Mouse (Mus musculus) left cerebral cortex, adult 8-10 months (tissue): Measurements from ENCODE around the gene Nop10. TPM values are rescaled to one million over a fixed set of nuclear protein-coding genes. Genes with fewer than 3 reads are reported as not detected.
A peak's percentile ranks its signal among the peaks of the same experiment; 100 is the strongest.
"Not testable (repeated sequence)": the region's sequence is repeated elsewhere in the genome, so short reads cannot be mapped to it uniquely, and the experiment has no call there.

ENCODE experiments used
- DNase-seq, 2 experiments: peaks; one replicate each; pipeline ENCODE4 v3.0.0; 2022; ENCODE audit warnings: low spot score in 2 of 2
- total RNA-seq, 4 experiments: library from RNA; stranded (reverse); gene quantifications; 2 replicates each; pipeline ENCODE4 v1.2.4; 2022

Gene Nop10
- total RNA-seq, 4 experiments from 2014 or later = 49.0 to 56.9 (median 52.8) TPM

DNA sequence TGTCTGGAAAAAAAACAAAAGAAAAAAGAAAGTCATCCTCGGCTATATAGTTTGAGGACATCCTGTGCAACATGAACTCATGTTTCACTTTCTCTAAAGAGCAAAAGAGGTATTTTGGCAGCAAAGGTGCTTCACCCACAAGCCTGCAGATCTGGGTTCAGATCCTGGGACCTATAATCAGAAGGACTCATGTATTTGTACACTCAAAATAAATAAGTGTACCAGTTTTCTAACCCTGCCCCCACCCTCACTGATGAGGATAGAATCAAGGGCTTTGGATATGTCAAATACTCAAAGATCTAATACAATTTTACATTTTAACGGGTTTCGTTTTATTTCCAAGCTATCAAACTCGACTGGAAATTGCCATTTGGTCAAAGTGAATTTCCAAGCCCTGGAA is 2.6 kb downstream of the Nop10 start:
- no peak for DNase-seq

DNA sequence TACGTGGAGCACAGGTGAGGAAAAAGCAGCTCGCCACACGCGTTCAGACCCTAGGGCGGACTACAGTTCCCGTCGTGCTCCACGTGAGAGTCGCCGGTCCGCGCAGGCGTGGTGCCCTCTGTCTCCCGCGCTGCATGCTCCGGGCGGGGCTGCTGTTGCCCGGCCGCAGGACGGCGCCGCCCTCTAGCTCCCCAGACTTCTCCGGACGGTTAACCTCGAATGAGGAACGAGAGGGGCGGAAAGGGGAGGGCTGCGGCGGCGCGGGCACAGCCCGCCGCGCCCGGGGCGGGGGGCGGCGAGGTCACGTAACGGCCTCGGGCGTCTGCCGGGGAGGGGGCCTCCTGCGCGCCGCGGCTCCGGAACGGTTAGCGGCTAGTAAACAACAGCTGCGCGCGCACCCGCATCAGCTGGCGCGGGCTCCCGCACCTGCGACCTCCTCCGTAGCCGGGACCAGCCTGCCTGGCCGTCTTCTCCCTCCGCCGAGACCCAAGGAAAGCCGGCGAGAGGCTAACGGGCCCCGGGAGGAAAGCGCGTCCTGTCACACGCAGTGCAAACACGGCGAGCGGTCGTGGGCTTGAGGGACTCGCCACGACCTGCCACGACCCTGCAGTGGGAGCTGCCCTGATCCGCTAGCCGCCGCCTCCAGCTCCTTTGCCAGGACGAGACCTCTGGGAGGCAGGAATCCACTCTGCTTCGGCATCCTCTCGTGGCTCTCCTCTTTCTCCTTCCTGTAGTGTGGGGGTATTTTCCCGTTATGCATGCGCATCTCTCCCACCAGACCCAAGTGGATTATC is 3.9 kb downstream of the Nop10 start, which contains the start of gene Slc12a6:
Gene Slc12a6, plus strand, starts transcription at position 378 of the 794 bp plus-strand sequence.
- peak; percentile 79 to 88 for DNase-seq

DNA sequence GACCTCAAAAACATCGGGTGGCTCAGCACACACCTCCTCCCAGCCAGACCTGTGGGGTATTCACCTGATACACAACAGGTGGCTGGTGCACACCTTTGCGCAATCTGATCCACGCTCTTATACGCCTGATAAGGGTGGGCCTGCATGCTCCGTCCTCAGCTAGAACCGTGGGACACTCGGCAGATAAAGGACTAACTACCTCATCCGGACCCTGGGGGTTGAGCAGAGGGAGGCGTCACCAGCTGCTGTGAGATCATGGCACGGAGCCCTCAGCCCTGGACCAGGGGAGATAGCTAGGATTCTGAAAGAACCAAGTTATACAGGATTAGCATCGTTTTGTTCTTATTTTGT is 4.5 kb downstream of the Nop10 start, which contains the start of gene Gm21985:
Gene Gm21985, plus strand, starts transcription at position 73 of the 351 bp plus-strand sequence.
- no peak for DNase-seq

DNA sequence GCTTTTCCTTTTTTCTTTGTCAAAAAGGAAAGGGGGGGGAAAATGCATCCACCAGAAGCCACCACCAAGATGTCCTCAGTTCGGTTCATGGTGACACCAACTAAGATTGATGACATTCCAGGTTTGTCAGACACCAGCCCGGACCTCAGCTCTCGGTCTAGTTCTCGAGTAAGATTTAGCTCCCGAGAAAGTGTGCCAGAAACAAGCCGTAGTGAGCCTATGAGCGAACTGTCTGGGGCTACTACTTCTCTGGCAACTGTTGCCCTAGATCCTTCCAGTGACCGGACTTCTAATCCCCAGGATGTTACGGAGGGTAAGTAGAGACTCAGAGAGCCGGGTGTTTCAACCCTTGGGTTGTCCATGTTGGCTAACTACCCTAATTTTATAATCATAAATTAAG is 5.1 kb downstream of the Nop10 start:
- DNase-seq = no peak

DNA sequence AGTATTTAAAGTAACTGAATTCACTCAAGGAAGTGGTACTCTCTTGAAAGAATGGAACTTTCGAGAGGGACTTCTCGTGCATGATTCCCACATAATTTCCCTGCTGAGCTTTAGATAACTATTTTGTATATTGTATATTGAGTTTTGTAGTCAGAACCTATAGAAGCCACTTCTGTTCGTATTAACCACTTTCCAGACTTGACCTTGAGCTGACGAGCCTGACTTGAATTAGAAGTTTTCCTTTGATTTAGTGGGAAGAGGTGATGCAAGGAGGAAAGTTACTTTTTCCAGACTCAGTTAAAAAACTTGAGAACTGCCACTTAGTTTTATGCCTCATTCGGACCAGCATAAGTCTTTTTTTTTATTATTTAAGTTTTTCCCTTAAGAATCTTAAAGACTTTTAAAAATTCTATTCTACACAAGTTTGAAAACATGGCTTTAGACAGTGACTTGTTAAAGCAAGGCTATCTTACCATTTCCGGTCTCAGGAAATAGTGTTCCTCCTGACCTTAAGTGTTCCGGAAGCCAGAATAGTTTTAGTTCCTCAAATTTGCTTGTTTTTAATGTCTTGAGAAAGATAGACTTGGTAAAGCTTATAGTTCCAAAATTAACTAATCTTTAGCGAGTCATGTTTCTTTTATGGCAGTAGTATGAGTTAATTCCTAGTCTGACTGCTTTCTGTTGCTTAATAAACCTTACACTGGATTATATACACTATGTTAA is 6.0 kb downstream of the Nop10 start:
- DNase-seq = no peak

DNA sequence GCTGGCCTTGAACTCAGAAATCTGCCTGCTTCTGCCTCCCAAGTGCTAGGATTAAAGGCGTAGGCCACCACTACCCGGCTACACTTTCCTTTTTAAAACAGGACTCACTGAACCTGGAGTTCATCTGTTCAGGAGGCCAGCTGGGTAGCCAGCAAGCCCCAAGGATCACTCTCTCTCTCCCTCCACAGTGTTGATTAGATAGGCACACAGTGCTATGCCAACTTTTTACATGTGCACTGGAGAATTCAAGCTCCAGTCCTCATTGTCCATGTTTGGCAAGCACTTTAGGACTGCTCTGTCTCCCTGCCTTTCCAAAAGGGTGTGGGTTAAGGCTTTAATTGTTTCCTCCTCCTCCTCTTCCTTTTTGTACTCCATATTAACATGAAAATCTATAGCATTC is 8.3 kb downstream of the Nop10 start:
- DNase-seq = no peak

DNA sequence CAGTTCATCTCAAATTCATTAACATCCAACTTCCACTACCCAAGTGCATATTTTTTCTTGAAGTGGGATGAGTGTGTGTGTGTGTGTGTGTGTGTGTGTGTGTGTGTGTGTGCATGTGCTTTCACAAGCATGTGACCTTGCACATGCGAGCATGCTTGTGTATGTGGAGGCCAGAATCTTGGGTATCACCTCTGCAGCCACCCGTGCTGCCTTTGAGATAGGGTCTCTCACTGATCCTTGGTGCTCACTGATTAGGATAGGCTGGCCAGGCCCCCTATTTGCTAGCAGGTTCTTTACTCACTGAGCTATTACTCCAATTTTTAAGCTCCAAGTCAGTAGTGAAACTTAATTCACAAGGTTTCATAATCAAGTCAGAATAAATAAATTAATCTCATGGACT is 11.2 kb downstream of the Nop10 start:
- no peak for DNase-seq

DNA sequence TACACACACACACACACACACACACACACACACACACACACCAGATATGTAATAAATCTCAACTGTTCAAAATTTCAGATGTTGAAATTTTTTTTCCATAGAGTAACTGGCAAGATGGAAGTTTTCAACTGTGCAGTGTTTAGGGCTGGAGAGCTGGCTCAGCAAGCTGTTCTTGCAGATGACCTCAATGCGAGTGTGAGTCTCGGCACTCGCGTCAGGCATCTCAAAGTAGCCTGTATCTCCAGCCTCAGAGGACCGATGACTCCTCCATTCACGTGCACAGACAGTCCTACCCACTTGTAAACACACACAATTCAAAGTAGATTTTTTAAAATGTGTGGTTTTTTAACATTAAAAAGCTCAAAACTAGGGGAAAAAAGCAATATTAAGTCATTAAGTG is 11.7 kb downstream of the Nop10 start:
- no peak for DNase-seq

DNA sequence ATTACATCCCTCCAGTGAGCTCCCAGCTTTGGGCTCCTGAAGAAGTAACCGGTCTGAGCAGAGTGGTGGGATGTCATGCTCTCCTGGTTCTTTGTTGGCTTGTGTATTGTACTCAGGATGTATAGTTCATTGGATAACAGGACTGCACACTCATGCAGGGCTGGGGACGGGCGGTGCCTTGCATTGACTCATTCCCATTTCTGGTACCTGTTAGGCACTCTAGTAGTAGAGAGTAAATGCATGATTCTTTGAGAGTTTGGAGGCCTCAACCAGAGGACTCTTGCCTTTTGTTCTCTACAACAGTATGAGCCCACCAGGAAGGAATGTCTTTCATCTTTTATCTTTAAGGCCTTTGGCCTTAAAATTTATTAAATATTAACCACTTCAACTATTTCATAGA is 15.1 kb downstream of the Nop10 start:
- DNase-seq = no peak

DNA sequence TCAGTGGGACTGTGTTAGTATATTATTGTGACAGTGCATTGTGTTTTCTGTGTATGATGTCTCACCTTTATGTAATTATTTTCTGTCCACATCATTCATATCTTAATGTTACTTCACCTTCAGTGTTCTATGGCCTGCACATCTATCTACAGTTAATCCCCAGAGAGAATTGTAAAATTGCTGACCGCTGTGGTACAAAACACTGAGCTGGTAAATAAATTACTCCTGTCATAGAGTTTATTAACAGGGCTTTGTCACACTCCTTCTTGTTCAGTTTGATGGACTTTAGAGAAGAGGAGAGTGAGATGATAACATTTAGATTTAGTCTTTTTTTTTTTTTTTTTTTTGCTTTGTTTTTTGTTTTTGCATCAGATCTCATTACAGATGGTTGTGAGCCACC is 21.1 kb downstream of the Nop10 start:
- no peak for DNase-seq

DNA sequence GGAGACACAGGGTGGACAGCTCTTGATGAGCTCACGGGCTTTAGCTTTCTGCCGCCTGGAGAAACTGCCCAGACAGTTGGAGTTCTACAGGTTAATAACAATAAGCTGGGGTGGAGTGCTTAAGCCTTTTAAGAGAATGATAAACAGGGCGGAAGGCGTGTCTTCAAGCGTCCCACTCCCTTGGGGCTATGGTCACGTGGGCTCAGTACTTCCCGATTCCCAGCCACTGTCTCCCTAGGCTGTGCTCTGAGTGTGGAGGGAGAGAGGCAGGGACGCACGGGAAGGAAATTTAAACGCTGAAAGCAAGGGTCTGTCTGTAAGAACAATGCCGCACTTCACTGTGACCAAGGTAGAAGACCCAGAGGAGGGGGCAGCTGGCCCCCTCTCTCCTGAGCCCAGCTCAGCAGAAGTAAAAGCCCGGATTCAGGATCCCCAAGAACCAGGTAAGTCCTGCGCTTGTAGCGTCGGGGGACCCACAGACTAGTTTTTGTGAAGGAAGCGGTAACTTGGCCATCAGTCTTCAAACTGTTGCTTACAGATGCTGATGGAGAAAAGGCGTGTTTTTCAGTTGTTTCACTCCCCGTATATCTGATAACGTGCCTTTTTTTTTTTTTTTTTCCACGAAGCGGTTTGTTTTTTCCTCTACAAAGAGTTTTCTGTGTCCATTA is 22.8 kb downstream of the Nop10 start:
- DNase-seq = no peak

DNA sequence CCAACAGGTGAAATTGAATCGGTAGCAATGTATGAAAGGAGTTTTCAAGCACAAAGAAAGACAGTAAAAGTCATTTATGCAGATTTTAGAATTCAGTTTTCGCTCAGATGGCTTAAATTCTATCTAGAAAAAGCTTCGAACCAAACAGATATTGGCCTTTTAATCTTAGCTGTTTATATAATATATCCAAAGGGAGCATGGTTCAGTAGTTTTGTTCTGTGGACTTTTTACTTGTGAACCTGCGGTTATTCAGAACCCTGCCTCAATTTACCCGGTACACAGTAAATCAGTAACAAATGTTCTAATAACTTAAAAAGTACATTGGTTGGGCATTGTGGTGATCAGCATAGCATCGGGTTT is 23.3 kb downstream of the Nop10 start:
- no peak for DNase-seq

DNA sequence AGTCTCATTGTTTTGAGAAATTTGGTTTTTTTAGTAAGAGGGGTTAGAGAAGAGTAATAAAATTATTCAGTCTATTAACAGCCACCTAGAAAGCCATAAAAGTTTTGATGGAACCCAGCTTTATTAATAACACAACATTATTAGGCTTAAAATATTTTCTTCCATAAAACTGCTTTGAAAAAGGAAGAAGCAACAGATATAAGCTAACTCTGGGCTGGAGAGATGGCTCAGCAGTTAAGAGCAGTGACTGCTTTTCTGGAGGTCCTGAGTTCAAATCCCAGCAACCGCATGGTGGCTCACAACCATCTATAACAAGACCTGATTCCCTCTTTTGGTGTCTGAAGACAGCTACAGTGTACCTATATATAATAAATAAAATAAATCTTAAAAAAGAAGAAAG is 24.3 kb downstream of the Nop10 start:
- DNase-seq = not testable (repeated sequence)

DNA sequence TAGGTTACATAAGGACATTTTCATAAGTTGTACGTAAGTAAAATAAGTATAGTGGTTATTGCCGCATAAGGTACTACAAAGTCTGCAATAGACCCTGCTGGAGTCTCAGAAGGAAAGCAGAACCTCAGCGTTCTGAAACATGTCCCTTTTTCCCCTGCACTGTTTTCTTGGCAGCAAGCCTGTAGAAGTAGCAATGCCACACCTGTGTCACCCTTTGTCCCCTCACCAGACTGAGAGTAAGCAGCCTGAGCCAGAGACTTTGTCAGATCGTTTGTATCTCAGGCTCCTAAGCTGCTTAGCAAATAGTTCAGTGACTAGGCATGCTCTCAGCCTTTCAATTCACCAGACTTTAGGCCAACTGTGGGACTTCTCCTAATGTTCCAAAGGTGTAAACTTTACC is 25.3 kb downstream of the Nop10 start:
- no peak for DNase-seq

DNA sequence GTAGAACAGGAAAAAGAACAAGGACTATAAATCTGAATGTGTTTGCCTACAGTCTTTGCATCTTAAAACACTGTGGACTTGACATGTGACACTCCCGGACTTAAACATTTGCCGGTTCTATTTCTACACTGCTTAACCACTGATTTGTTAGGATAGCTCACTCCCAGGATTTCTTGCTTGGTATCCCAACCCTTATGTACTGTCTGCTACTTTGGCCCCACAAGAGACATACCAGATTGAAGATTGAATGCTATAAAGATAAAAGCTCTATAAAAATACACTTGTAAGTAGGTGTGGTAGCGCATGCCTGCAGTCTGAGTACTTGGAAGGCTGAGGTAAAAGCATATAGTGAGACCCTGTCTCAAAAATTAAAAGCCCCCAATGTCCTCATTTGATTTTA is 27.8 kb downstream of the Nop10 start:
- no peak for DNase-seq

DNA sequence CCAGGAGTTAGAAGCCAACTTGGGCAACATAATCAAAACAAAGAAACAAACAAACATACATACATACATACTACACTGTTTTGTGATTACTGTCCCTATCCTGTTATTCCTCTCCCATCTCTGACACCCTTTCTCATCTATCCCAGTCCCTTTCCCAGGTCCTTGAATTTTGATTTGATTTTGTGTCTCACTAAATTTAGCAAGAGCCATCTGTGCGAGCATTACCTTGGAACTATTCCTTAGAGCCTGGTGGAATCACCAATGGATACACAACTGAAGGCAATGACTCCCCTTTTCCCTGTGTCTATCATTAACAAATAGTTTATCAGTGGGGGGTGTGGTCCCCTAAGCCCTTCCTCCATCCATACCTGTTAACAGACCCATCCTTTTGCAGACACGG is 31.1 kb downstream of the Nop10 start:
- no peak for DNase-seq

DNA sequence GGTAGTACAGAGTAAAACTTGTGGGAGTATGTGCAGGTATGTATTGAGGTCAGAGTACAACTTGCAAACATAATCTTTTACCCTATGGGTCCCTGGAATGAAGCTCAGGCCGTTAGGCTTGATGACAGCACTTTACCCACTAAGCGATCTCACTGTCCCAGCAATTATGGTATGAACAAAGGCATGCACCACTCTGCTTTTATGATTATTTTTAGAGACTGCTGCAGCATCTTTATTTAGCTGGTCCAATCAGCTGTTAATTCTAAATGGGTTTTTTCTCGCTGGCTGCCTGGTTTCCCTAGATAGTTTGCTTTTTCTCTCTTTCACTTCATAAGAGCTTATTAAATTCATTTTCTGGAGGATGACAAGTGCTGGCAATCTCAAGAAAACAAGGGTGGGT is 34.5 kb downstream of the Nop10 start:
- no peak for DNase-seq

DNA sequence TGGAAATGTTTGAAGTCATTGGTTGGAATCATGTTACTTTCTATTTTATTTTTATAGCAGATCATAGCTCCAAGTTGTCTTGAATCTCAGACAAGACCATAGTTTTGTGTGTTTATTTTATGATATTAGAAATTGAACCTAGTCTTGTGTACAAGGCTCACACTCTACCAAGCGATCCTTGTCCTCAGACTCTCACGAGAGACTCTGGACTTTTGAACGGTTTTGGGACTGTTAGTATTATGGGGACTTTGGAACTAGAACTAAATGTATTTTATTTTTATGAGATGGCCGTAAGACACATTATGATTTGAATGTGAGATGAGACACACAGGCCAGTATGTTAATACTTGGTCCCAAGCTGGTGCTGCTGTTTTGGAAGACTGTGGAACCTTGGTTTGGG is 36.5 kb downstream of the Nop10 start:
- DNase-seq = no peak

DNA sequence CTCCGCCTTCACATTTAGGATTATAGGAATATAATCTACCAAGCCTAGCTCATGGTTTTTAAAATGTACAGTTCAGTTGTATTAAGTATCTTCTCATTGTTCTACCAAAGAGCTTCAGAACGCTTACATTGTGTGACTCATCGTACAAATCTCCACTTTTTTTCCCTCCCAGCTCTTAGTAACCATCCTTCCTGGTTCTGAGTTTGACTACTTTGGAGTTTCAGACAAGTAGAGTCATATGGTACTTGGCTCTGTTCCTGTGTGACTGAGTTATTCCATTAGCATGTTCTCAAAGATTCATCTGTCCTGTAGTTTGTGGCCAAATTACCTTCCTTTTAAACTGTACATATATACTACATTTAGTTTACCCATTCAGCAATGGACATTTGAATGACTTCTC is 46.9 kb downstream of the Nop10 start:
- DNase-seq = no peak

DNA sequence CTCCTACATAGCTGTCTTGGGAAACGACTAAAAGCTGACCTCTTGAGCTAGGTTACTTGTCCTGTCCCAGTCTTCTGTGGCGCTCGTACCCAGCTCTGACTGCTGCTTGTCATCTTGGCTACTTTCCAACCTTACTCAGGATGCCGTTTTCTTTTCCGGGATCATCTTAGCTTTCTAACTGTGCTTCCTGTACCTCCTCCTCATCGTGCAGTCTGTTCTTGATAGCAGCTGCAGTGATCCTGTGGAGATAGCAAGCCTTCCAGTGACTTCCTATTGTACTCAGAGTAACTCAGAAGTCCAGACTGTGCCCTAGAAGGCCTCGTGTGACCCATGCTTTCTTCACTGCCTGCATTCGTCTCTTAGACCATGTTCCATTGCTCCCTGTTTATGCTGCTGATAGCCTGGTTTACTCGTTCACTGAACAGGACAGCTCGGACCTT is 47.5 kb downstream of the Nop10 start:
- no peak for DNase-seq
